Mouse (Mus musculus) spleen, adult 2 months (tissue): ENCODE data around the gene Pkd2.

Experiments used
- CTCF ChIP-seq: fragments of 200-500 bp; IDR thresholded peaks from 2 replicates; pipeline ENCODE4 v1.5.1; 2011; ENCODE audit warnings: mild to moderate bottlenecking, inconsistent platforms; ENCODE audit not compliant: insufficient read depth, insufficient read length, insufficient replicate concordance; ENCODE audit errors: extremely low read depth
- POLR2A ChIP-seq: fragments of 200-500 bp; IDR thresholded peaks from 2 replicates; pipeline ENCODE4 v1.6.1; 2011; ENCODE audit warnings: low read depth, low read length, inconsistent platforms

- TF ChIP-seq POLR2A = no peak
- no peak for TF ChIP-seq CTCF
Measured at GRCm38 (mm10) chr5:104472371-104472770, 13.1 kb downstream of the Pkd2 start.
